Comparison of ENCODE assay signal across 31 mouse cellular contexts in genomic region chr11:44498412-44499272, GRCm38 (mm10). TPM values are rescaled to one million over a fixed set of nuclear protein-coding genes. Genes with fewer than 3 reads are reported as not detected.
A peak's percentile ranks its signal among the peaks of the same experiment; 100 is the strongest.
DNase-seq lines count a peak whose midpoint lies in the region; ATAC-seq and TF ChIP-seq lines count a peak whose summit lies in the region.
"Had no signal": no experiment of that assay in that cellular context is flagged by ENCODE, and none has a peak within 500 bp of the region (broad histone marks: within the 10 kb centered on the region; RNA-seq: fewer than 3 reads in every experiment).

No protein-coding gene starts in this region.

- H3K27ac ChIP-seq in heart, embryonic 11.5 days (ENCODE audit: low read depth, low read length), result no peak overlapping the region
- H3K27ac ChIP-seq in liver, embryonic 11.5 days (ENCODE audit: low read depth, low read length), result peak overlapping the region; percentile 3; the same call in 1 of the 2 replicates
- 0 out of 2 replicates have a peak overlapping the region, but pooled peaks have one; percentile 24 for H3K27ac ChIP-seq in liver, embryonic 13.5 days
- H3K27ac ChIP-seq in hindbrain, embryonic 11.5 days (ENCODE audit: low read depth, low read length), result no peak overlapping the region
- H3K27ac ChIP-seq: embryonic facial prominence, embryonic 10.5 days; embryonic facial prominence, embryonic 15.5 days; forebrain, embryonic 13.5 days; heart, adult 2 months; hindbrain, embryonic 10.5 days; macrophage; midbrain, embryonic 10.5 days; neural tube, embryonic 12.5 days had no signal

- DNase-seq in heart, adult 11 months, result peak; percentile 75
- no peak for DNase-seq in liver, embryonic 11.5 days (ENCODE audit: low spot score)
- DNase-seq in liver, result no peak
- DNase-seq in liver, embryonic 13.5 days, result no peak
- no peak for DNase-seq in lung, adult 2 months
- no peak for DNase-seq in hindbrain, embryonic 11.5 days (ENCODE audit: low spot score)
- DNase-seq: adrenal gland, postnatal 14 days; cerebellum, adult 18-20 months; cerebellum, postnatal 14 days; gastrocnemius, postnatal 25 days; heart, adult 2 months; heart, postnatal 10 days; kidney, adult 18-20 months; kidney, postnatal 4 days; layer of hippocampus, postnatal 36 days; left cerebral cortex, postnatal 4 days; lung, adult 18-20 months; lung, postnatal 10 days; thymus, adult 18-20 months; thymus, postnatal 25 days had no signal

- peaks cover 4% of the 10 kb centered on the region; the same call in 1 of the 2 replicates for H3K4me1 ChIP-seq in heart, embryonic 11.5 days (ENCODE audit: control insufficient read depth, insufficient read depth, low read length)
- peaks cover 9% of the 10 kb centered on the region for H3K4me1 ChIP-seq in liver, embryonic 11.5 days (replicated peaks; ENCODE audit: control insufficient read depth, insufficient read depth, low read length)
- peaks cover 45% of the 10 kb centered on the region for H3K4me1 ChIP-seq in liver, embryonic 13.5 days (replicated peaks)
- peaks cover 2% of the 10 kb centered on the region for H3K4me1 ChIP-seq in lung, adult 2 months (ENCODE audit: control insufficient read depth, insufficient read depth, low read length)
- no peaks in the 10 kb centered on the region for H3K4me1 ChIP-seq in hindbrain, embryonic 11.5 days (replicated peaks; ENCODE audit: control insufficient read depth, insufficient read depth, low read length)
- H3K4me1 ChIP-seq: embryonic facial prominence, embryonic 15.5 days; forebrain, embryonic 13.5 days; neural tube, embryonic 12.5 days had no signal

- H3K4me2 ChIP-seq in heart, embryonic 11.5 days, result no peak overlapping the region
- H3K4me2 ChIP-seq in liver, embryonic 11.5 days, result no peak overlapping the region; the same call in 1 of the 2 replicates
- H3K4me2 ChIP-seq in liver, embryonic 13.5 days, result no peak overlapping the region
- H3K4me2 ChIP-seq in hindbrain, embryonic 11.5 days (replicated peaks; ENCODE audit: low read depth, low read length), result no peak overlapping the region
- H3K4me2 ChIP-seq: embryonic facial prominence, embryonic 15.5 days; forebrain, embryonic 13.5 days; neural tube, embryonic 12.5 days had no signal

- no peak overlapping the region for H3K4me3 ChIP-seq in heart, embryonic 11.5 days (ENCODE audit: low read depth, low read length)
- no peak overlapping the region for H3K4me3 ChIP-seq in liver, embryonic 11.5 days (ENCODE audit: low read depth, low read length)
- no peak overlapping the region for H3K4me3 ChIP-seq in liver, embryonic 13.5 days (replicated peaks)
- no peak overlapping the region for H3K4me3 ChIP-seq in lung, adult 2 months (replicated peaks; ENCODE audit: extremely low read depth, low read depth, low read length)
- no peak overlapping the region for H3K4me3 ChIP-seq in hindbrain, embryonic 11.5 days (ENCODE audit: low read depth, low read length)
- H3K4me3 ChIP-seq: embryonic facial prominence, embryonic 10.5 days; embryonic facial prominence, embryonic 15.5 days; forebrain, embryonic 13.5 days; heart, adult 2 months; hindbrain, embryonic 10.5 days; midbrain, embryonic 10.5 days; neural tube, embryonic 12.5 days had no signal

- TF ChIP-seq POLR2A in lung, adult 2 months (IDR thresholded peaks at IDR 0.05; ENCODE audit: borderline replicate concordance, extremely low read depth, low read depth, low read length), result no peak

- no peak overlapping the region for H3K9ac ChIP-seq in heart, embryonic 11.5 days (ENCODE audit: low read depth, low read length)
- H3K9ac ChIP-seq in liver, embryonic 11.5 days (ENCODE audit: low read depth, low read length), result no peak overlapping the region
- H3K9ac ChIP-seq in liver, embryonic 13.5 days, result no peak overlapping the region
- H3K9ac ChIP-seq in hindbrain, embryonic 11.5 days (ENCODE audit: low read depth, low read length), result no peak overlapping the region
- H3K9ac ChIP-seq: embryonic facial prominence, embryonic 15.5 days; forebrain, embryonic 13.5 days; neural tube, embryonic 12.5 days had no signal

- no peaks in the 10 kb centered on the region for H3K27me3 ChIP-seq in heart, embryonic 11.5 days (ENCODE audit: control insufficient read depth, insufficient read depth, low read length)
- H3K27me3 ChIP-seq in liver, embryonic 11.5 days (replicated peaks; ENCODE audit: control insufficient read depth, insufficient read depth, low read length), result no peaks in the 10 kb centered on the region
- no peaks in the 10 kb centered on the region for H3K27me3 ChIP-seq in liver, embryonic 13.5 days
- H3K27me3 ChIP-seq in hindbrain, embryonic 11.5 days (ENCODE audit: control insufficient read depth, insufficient read depth, low read length), result no peaks in the 10 kb centered on the region
- H3K27me3 ChIP-seq: embryonic facial prominence, embryonic 15.5 days; forebrain, embryonic 13.5 days; neural tube, embryonic 12.5 days had no signal

- no peaks in the 10 kb centered on the region for H3K36me3 ChIP-seq in heart, embryonic 11.5 days (ENCODE audit: control insufficient read depth, insufficient read depth, low read length)
- H3K36me3 ChIP-seq in liver, embryonic 11.5 days (ENCODE audit: control insufficient read depth, insufficient read depth, low read length), result no peaks in the 10 kb centered on the region
- H3K36me3 ChIP-seq in liver, embryonic 13.5 days, result no peaks in the 10 kb centered on the region
- no peaks in the 10 kb centered on the region for H3K36me3 ChIP-seq in hindbrain, embryonic 11.5 days (ENCODE audit: control insufficient read depth, insufficient read depth, low read length)
- H3K36me3 ChIP-seq: embryonic facial prominence, embryonic 10.5 days; embryonic facial prominence, embryonic 15.5 days; hindbrain, embryonic 10.5 days; midbrain, embryonic 10.5 days; neural tube, embryonic 12.5 days had no signal

- ATAC-seq in heart, embryonic 11.5 days (replicated peaks; ENCODE audit: insufficient number of reproducible peaks, low FRiP score, low TSS enrichment), result no peak
- ATAC-seq in liver, embryonic 11.5 days (replicated peaks; ENCODE audit: low FRiP score), result peak; percentile 58
- ATAC-seq in liver, embryonic 13.5 days (ENCODE audit: low read depth), result peak; percentile 27; the same call in 1 of the 2 replicates
- peak; percentile 45; the same call in 1 of the 2 replicates for ATAC-seq in neutrophil, adult 5-6 weeks (ENCODE audit: extremely low read depth, insufficient number of reproducible peaks, low FRiP score, poor library complexity, severe bottlenecking)
- no peak for ATAC-seq in hindbrain, embryonic 11.5 days (ENCODE audit: low FRiP score)
- ATAC-seq: forebrain, embryonic 13.5 days; hindbrain, embryonic 16.5 days; midbrain, embryonic 16.5 days had no signal

- H3K9me3 ChIP-seq in heart, embryonic 11.5 days (replicated peaks; ENCODE audit: control insufficient read depth, low read length), result no peaks in the 10 kb centered on the region
- H3K9me3 ChIP-seq in liver, embryonic 11.5 days (ENCODE audit: control insufficient read depth, low read length), result no peaks in the 10 kb centered on the region
- H3K9me3 ChIP-seq in liver, embryonic 13.5 days (replicated peaks), result no peaks in the 10 kb centered on the region
- H3K9me3 ChIP-seq in hindbrain, embryonic 11.5 days (ENCODE audit: control insufficient read depth, low read length), result no peaks in the 10 kb centered on the region
- H3K9me3 ChIP-seq: embryonic facial prominence, embryonic 10.5 days; embryonic facial prominence, embryonic 15.5 days; forebrain, embryonic 13.5 days; hindbrain, embryonic 10.5 days; midbrain, embryonic 10.5 days; neural tube, embryonic 12.5 days had no signal

- TF ChIP-seq CTCF in lung, adult 2 months (IDR thresholded peaks at IDR 0.05; ENCODE audit: insufficient read depth, low read length), result no peak

- 60% methylated on average over 13 of the region's 13 CpGs for WGBS in heart, embryonic 11.5 days (ENCODE audit: insufficient replicate concordance)
- WGBS in liver, embryonic 11.5 days, result 63% methylated on average over 13 of the region's 13 CpGs
- WGBS in liver, embryonic 13.5 days (ENCODE audit: insufficient replicate concordance), result 59% methylated on average over 13 of the region's 13 CpGs
- WGBS in lung, adult 2 months, result 75% methylated on average over 13 of the region's 13 CpGs
- WGBS in hindbrain, embryonic 11.5 days, result 78% methylated on average over 13 of the region's 13 CpGs

RNA-seq across cellular contexts. Expression of gene Rnf145, which starts 20.1 kb away (rescaled TPM):
- 60.4 and 64.4 TPM in 2 replicates for polyA plus RNA-seq in heart, embryonic 11.5 days (2014; fragmentation: Nextera tagmentation; extraction: Ambion mirVana)
- 74.4 and 76.3 TPM in 2 replicates for polyA plus RNA-seq in liver, embryonic 11.5 days (2014; fragmentation: Nextera tagmentation; extraction: Ambion mirVana)
- 45.9 and 47.8 TPM in 2 replicates for polyA plus RNA-seq in liver, embryonic 13.5 days (2015; fragmentation: Nextera tagmentation; extraction: Ambion mirVana)
- total RNA-seq in neutrophil, adult 5-6 weeks (2017), result 138 and 156 TPM in 2 replicates
- 104 and 266 TPM in 2 replicates for polyA plus RNA-seq in lung, adult 2 months (2012; rRNA removed)
- polyA plus RNA-seq in hindbrain, embryonic 11.5 days (2014; fragmentation: Nextera tagmentation; extraction: Ambion mirVana), result 129 and 147 TPM in 2 replicates

RNA-seq across cellular contexts. Expression of gene Ublcp1, which starts 28.3 kb away (rescaled TPM):
- 54.4 and 58.4 TPM in 2 replicates for polyA plus RNA-seq in heart, embryonic 11.5 days (2014; fragmentation: Nextera tagmentation; extraction: Ambion mirVana)
- 54.1 and 54.6 TPM in 2 replicates for polyA plus RNA-seq in liver, embryonic 11.5 days (2014; fragmentation: Nextera tagmentation; extraction: Ambion mirVana)
- polyA plus RNA-seq in liver, embryonic 13.5 days (2015; fragmentation: Nextera tagmentation; extraction: Ambion mirVana), result 43.9 and 47.6 TPM in 2 replicates
- total RNA-seq in neutrophil, adult 5-6 weeks (2017), result 117 and 129 TPM in 2 replicates
- 7.4 and 11.3 TPM in 2 replicates for polyA plus RNA-seq in lung, adult 2 months (2012; rRNA removed)
- polyA plus RNA-seq in hindbrain, embryonic 11.5 days (2014; fragmentation: Nextera tagmentation; extraction: Ambion mirVana), result 78.9 and 85.8 TPM in 2 replicates

Comparison
In these comparisons a context has a peak if more than half of its experiments do, and no peak if none do; other contexts are left out.
1. ATAC-seq: peak in liver, embryonic 11.5 days (single experiment), liver, embryonic 13.5 days (single experiment) and neutrophil, adult 5-6 weeks (single experiment); none in heart, embryonic 11.5 days (single experiment) and hindbrain, embryonic 11.5 days (single experiment).
2. H3K27ac ChIP-seq: peak in liver, embryonic 11.5 days (single experiment) and liver, embryonic 13.5 days (single experiment); none in heart, embryonic 11.5 days (single experiment) and hindbrain, embryonic 11.5 days (single experiment).